Mouse (Mus musculus): ENCODE measurements around the gene Hfe. TPM values are rescaled to one million over a fixed set of nuclear protein-coding genes. Genes with fewer than 3 reads are reported as not detected.

Gene Hfe
- total RNA-seq, 2 experiments from 2014 or later = 2.4 to 3.7 TPM

- DNase-seq (ENCODE audit: low spot score in 2 of 2) = peak; percentile 70 to 84
- intact Hi-C loops (cut with DNase I) = loop anchor here (5.0 kb wide), 1 partner anchor 1703 kb away; the partner anchor contains the start of genes Hist1h2ag, Hist1h2bj and Hist1h4i
These were observed 34.9 kb upstream of the Hfe start, which contains the start of gene Hist1h3c for GRCm38 (mm10) chr13:23745381-23746161. Gene Hist1h3c (minus strand): TSS chr13:23745602.

DNA sequence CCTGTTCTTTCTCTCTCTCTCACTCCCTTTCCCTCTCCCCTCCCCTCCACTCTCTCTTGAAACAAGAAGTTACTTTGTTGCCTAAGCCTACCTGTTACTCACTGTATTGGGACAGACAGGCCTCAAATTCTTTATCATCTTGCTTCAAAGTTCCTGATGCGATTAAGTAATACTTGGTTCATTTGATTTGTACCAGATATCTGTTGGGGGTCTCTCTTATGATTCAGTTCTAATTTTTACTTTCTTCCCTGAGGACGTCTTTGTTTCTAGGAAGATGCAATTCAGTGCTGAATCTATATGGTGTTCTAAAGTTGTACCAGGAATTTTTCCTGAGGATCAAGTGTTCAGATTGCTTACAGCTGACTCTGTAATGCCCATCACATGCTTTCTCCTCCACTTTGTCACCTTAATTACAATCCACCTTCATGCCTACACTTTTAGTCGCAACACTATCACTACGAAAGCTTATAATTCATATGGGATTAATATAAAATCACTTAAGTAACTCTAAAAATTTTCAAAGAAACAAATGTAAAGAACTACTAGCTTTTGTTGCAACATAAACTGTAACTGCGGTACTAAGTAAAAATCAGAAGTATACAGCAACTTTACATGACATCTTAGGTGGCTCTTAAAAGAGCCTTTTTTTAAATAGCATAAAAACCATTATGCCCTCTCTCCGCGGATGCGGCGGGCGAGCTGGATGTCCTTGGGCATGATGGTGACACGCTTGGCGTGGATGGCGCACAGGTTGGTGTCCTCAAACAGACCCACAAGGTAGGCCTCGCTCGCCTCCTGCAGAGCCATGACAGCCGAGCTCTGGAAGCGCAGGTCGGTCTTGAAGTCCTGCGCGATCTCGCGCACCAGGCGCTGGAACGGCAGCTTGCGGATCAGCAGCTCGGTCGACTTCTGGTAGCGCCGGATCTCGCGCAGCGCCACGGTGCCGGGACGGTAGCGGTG, 34.0 kb upstream of the Hfe start:
- intact Hi-C loops (cut with DNase I) = loop anchor here (5.0 kb wide), 2 partner anchors 162 to 1702 kb away; partner anchors contain the start of genes Hist1h2ag, Hist1h2bj, Hist1h4d and Hist1h4i
- no peak for DNase-seq (ENCODE audit: low spot score in 2 of 2)

GRCm38 (mm10) chr13:23743963-23744362, 33.3 kb upstream of the Hfe start:
- intact Hi-C loops (cut with DNase I) = loop anchor here (5.0 kb wide), 1 partner anchor 162 kb away; the partner anchor contains the start of gene Hist1h4d
- no peak for DNase-seq (ENCODE audit: low spot score in 2 of 2)

DNA sequence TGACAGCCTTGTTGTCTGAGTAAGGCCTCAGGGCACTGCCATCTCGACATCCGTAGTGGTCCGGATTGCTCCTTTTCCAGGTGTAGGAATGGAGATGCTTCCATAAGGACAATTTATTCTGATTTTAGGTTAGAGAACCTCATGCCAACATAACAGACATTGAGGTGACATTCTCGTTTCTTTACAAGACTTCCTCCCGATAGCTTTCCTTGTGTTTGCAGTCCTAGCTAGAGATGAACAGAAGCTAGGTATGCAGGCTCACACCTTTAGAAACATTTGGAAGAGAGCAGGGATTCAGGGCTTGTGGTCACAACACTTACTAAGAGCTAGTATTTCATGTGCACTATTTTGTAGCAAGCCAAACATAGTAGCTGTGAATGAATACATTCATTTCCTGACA, 32.6 kb upstream of the Hfe start:
- intact Hi-C loops (cut with DNase I) = loop anchor here (5.0 kb wide), 1 partner anchor 161 kb away; the partner anchor contains the start of gene Hist1h4d
- DNase-seq (ENCODE audit: low spot score in 2 of 2) = no peak

DNA sequence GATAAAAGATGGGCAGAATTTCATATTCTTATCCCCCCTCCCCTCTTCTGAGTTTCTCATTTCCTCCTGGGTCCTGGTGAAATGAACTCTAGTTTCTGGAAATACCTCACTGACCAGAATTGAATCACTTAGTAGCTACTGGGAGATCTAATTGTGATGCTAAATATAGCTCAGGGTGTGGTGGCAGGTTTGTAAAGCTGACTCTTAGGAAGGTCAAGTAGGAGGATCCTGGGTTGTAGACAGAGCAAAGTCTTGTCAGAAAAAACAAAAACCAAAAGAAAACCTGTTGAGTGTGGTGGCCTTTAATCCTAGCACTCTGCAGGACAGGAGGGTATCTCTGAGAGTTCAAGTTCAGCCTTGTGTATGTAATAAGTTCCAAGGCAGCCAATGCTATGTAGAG, 31.4 kb upstream of the Hfe start:
- intact Hi-C loops (cut with DNase I) = loop anchor here (5.0 kb wide), 1 partner anchor 160 kb away; the partner anchor contains the start of gene Hist1h4d
- DNase-seq (ENCODE audit: low spot score in 2 of 2) = no peak

DNA sequence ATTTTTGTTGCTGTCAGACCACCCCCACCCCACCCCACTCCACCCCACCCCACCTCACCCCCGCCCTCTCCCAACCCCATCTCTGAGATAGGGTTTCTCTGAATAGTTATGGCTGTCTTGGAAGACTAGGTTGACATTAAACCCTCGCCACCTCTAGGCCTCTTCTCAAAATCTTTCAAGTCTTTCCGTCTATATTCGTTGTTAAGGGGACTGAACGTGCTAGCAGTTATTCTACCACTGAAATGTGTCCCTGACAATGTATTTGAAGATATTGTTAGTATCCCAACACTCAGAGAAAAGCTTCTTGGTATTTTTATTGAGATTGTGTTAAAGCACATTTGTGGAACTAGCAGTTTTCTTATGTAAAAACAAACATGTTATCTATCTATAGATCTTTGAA, 30.3 kb upstream of the Hfe start:
- no peak for DNase-seq (ENCODE audit: low spot score in 2 of 2)
- intact Hi-C loops (cut with DNase I) = loop anchor here (5.0 kb wide), 1 partner anchor 159 kb away; the partner anchor contains the start of gene Hist1h4d

DNA sequence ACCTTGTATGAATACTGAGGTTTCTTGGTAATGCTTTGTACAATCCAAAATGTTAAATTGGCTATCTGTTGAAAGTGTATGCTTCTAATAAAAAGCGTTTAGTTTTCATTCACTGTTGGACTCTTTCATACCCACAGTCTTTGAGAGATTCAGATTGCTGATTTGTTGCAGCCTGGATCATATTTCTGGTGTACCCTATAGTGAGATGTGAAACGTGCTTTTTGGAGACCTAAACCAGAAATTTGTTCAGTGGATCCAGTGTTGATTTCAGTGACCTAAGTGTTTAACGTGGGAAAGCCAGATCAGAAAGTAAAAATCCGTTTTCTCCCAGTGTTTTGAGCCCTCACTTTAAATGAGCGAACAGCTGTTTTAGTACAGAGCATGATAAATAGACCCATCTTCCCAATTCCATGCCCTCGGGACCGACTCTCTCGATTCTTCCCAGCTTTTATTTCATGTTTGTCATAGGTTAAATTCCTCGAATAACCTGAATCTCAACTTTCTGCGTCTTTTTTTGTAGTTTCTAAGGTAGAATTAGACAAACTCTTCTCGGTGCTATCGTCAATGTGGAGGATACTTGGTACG, 29.7 kb upstream of the Hfe start:
- intact Hi-C loops (cut with DNase I) = loop anchor here (5.0 kb wide), 1 partner anchor 158 kb away; the partner anchor contains the start of gene Hist1h4d

DNA sequence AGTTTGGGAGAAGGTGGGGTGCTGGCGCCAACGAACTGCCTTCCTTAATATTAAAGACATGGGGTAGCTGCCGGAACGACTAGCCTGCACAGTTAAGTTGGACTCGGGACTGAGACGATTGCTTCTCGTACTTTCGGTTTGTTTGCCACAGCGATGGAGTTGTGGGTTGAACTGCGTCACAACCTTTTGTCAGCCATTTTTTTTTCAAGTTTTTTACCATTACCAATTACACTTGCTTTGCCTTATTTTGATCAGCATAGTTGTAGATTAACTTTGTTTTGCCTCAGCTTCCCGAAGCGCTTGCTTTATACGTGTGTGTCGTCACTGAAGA, 29.2 kb upstream of the Hfe start:
- intact Hi-C loops (cut with DNase I) = loop anchor here (2.0 to 5.0 kb wide), 3 partner anchors 41 to 158 kb away; partner anchors contain the start of genes Hist1h1e, Hist1h2be, Hist1h4c and Hist1h4d
- DNase-seq (ENCODE audit: low spot score in 2 of 2) = no peak

More for the DNA sequence above, 29.7 kb upstream of the Hfe start:
- DNase-seq (ENCODE audit: low spot score in 2 of 2) = no peak

- intact Hi-C loops (cut with DNase I) = loop anchor here (2.0 to 5.0 kb wide), 2 partner anchors 40 to 117 kb away; partner anchors contain the start of genes Hist1h1e, Hist1h2be and Hist1h4c
- peak; percentile 94 for DNase-seq (ENCODE audit: low spot score in 2 of 2)
These were observed 28.6 kb upstream of the Hfe start for GRCm38 (mm10) chr13:23739069-23739921.

GRCm38 (mm10) chr13:23738677-23739068, 28.0 kb upstream of the Hfe start, which contains the start of gene Hist1h1c:
Gene Hist1h1c (plus strand): TSS chr13:23738808.
- DNase-seq (ENCODE audit: low spot score in 2 of 2) = peak; percentile 88 to 89
- intact Hi-C loops (cut with DNase I) = loop anchor here (2.0 to 5.0 kb wide), 2 partner anchors 40 to 116 kb away; partner anchors contain the start of genes Hist1h1e, Hist1h2be and Hist1h4c

DNA sequence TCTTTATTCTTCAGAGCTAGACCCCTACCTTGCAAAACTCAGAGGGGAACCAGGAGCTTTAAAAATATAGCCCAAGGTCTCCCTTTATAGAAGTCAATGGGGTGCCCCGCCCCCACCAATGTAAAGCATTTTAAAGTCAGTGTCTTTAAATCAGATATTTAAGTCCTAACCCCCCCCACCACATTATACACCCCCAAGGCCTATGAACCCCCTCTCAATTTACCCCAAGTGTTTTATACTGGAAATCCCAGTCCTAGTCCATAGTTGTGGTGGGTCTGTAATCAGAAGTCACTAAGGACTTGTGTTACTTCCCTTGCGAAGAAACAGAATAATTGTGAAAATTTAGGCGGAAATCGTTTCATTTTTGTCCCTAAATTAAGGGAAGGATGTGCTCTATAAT, 27.4 kb upstream of the Hfe start:
- intact Hi-C loops (cut with DNase I) = loop anchor here (2.0 to 5.0 kb wide), 2 partner anchors 39 to 116 kb away; partner anchors contain the start of genes Hist1h1e, Hist1h2be and Hist1h4c
- no peak for DNase-seq (ENCODE audit: low spot score in 2 of 2)

- intact Hi-C loops (cut with DNase I) = loop anchor here (5.0 kb wide), 1 partner anchor 115 kb away; the partner anchor contains the start of genes Hist1h1e and Hist1h2be
- no peak for DNase-seq (ENCODE audit: low spot score in 2 of 2)
These were observed 26.4 kb upstream of the Hfe start for GRCm38 (mm10) chr13:23737091-23737490.

DNA sequence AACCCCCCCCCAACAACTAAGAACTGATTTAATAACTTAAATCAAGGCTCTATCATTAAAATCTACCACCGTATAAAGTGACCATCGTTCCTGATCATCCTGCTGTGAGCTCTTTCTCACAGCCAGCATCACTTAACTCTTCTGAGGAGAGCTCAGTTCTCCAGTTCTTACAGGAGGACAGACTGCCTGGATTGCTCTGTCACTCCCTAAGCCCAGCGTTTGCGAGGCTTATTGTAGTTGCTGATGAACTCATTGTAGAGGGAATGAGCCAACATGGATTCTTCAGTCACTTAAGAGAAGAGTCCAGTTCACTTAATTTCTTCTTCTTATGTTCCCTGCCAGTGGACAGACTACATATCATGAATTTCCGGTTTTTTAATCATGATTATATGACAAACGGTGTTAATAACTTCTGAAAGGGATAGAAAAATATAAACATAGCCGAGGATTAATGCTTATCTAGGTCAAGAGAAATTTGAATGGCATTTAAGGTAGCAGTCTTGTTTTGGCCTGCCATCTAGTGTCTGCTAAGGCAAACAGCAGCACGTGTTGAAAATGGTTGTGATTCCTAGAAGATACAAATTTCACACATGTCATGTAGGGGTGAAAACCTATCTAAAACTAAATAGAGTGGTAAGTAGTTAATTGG, 21.6 kb upstream of the Hfe start:
- no peak for DNase-seq (ENCODE audit: low spot score in 2 of 2)
- intact Hi-C loops (cut with DNase I) = loop anchor here (1.0 kb wide), 1 partner anchor 31 kb away; no protein-coding TSS in a partner anchor

- intact Hi-C loops (cut with DNase I) = no loop called here
- no peak for DNase-seq (ENCODE audit: low spot score in 2 of 2)
These were observed 19.8 kb upstream of the Hfe start for GRCm38 (mm10) chr13:23730479-23730878.

- intact Hi-C loops (cut with DNase I) = no loop called here
- no peak for DNase-seq (ENCODE audit: low spot score in 2 of 2)
These were observed 19.1 kb upstream of the Hfe start for GRCm38 (mm10) chr13:23729706-23730105.

DNA sequence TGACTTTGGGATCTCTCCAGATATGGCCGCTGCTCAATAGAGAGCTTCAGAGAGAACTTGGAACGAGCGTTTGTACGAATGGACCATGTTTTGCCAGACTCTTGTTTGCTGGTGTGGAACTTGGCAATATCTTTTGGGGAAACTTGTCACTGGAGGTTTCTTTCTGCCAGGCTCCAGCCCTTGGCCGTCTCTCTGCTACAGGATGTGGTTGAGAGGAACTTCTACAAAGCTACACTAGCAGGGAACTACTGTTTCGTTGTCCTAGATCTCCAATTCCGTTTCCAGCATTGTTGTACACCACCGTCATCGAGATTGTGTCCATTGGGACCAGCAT, 18.5 kb upstream of the Hfe start:
- no peak for DNase-seq (ENCODE audit: low spot score in 2 of 2)
- intact Hi-C loops (cut with DNase I) = no loop called here

GRCm38 (mm10) chr13:23728472-23729191, 18.0 kb upstream of the Hfe start:
- no peak for DNase-seq (ENCODE audit: low spot score in 2 of 2)
- intact Hi-C loops (cut with DNase I) = no loop called here
